Mouse (Mus musculus): ENCODE measurements at regions not wholly inside any gene's neighbourhood (a gene's known extent, or its start where the extent isn't known, plus 50 kb on each side); places are given as distances from the start of the nearest gene placed in this dataset.

DNA sequence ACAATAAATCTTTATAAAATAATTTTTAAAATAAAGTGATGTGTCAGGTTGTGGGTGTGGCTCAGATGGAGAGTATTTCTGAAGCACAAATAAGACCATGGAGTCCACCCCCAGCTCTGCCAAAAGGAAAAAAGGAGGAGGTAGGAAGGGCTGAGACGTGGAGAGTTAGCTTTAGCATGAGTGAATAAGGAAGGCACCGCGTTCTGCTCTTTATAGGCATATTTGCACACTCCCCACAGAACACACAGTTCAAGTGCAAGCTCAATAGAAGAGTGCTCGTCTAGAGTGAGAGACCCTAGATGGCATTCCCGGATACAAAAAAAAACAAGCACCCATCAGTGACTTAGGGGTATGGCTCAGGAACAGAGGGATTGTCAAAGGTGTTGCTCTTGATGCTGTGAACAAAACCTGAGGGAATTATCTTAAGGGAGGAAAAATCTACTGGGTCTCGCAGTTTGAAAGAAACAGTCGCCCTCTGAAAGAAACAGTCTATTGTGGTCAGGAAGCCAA, 134.2 kb downstream of the Ly86 start:
- no peak for TF ChIP-seq POLR2A (IDR thresholded peaks at IDR 0.05; ENCODE audit: control insufficient read depth, extremely low read depth, insufficient read depth, low read length, poor library complexity)
- TF ChIP-seq CTCF (IDR thresholded peaks at IDR 0.05; ENCODE audit: borderline replicate concordance, control insufficient read depth, extremely low read depth, insufficient read depth, low read length, poor library complexity): no peak
